Mouse (Mus musculus): ENCODE results near the gene Aqp2. TPM values are rescaled to one million over a fixed set of nuclear protein-coding genes. Genes with fewer than 3 reads are reported as not detected.

Gene Aqp2
- polyA plus RNA-seq, 1 experiment, result 741 TPM

GRCm38 (mm10) chr15:99590429-99591084, 11.7 kb downstream of the Aqp2 start, which contains the start of gene Aqp5:
Gene Aqp5, plus strand, starts transcription at chr15:99590782.
- H3K4me3 ChIP-seq (ENCODE audit: insufficient read depth, low read depth, low read length), result no peak within 1 kb of the TSS
- H3K27ac ChIP-seq (ENCODE audit: insufficient read depth, low read depth, low read length), result no peak within 1 kb of the TSS
- no peaks in the 10 kb centered on the region for H3K27me3 ChIP-seq (replicated peaks; ENCODE audit: control insufficient read depth, insufficient read depth, low read length)
- DNase-seq, result no peak
- no peaks in the 10 kb centered on the region for H3K4me1 ChIP-seq (ENCODE audit: control insufficient read depth, insufficient read depth, low read length)
- TF ChIP-seq POLR2A (IDR thresholded peaks at IDR 0.05; ENCODE audit: low read depth, low read length) (no peak), CTCF (conservative IDR thresholded peaks at IDR 0.05; ENCODE audit: insufficient read depth, insufficient read length, low read depth, low read length) (no peak)
- 3% methylated on average over 73 of the region's 83 CpGs for WGBS
- no peaks in the 10 kb centered on the region for H3K36me3 ChIP-seq (ENCODE audit: control insufficient read depth, insufficient read depth, low read length)

GRCm38 (mm10) chr15:99592177-99592576, 13.3 kb downstream of the Aqp2 start:
- no peaks in the 10 kb centered on the region for H3K27me3 ChIP-seq (replicated peaks; ENCODE audit: control insufficient read depth, insufficient read depth, low read length)
- no peak overlapping the region for H3K4me3 ChIP-seq (ENCODE audit: insufficient read depth, low read depth, low read length)
- WGBS, result 67% methylated on average over 8 of the region's 8 CpGs
- no peak for DNase-seq
- TF ChIP-seq POLR2A (IDR thresholded peaks at IDR 0.05; ENCODE audit: low read depth, low read length) (no peak), CTCF (conservative IDR thresholded peaks at IDR 0.05; ENCODE audit: insufficient read depth, insufficient read length, low read depth, low read length) (no peak)
- H3K4me1 ChIP-seq (ENCODE audit: control insufficient read depth, insufficient read depth, low read length), result no peaks in the 10 kb centered on the region
- H3K36me3 ChIP-seq (ENCODE audit: control insufficient read depth, insufficient read depth, low read length), result no peaks in the 10 kb centered on the region
- H3K27ac ChIP-seq (ENCODE audit: insufficient read depth, low read depth, low read length), result no peak overlapping the region

GRCm38 (mm10) chr15:99592877-99593276, 14.0 kb downstream of the Aqp2 start:
- Histone ChIP-seq H3K4me3 (ENCODE audit: insufficient read depth, low read depth, low read length) (no peak overlapping the region), H3K36me3 (ENCODE audit: control insufficient read depth, insufficient read depth, low read length) (no peaks in the 10 kb centered on the region), H3K27me3 (replicated peaks; ENCODE audit: control insufficient read depth, insufficient read depth, low read length) (no peaks in the 10 kb centered on the region), H3K4me1 (ENCODE audit: control insufficient read depth, insufficient read depth, low read length) (no peaks in the 10 kb centered on the region), H3K27ac (ENCODE audit: insufficient read depth, low read depth, low read length) (no peak overlapping the region)
- no peak for DNase-seq
- 77% methylated on average over 5 of the region's 5 CpGs for WGBS
- TF ChIP-seq POLR2A (IDR thresholded peaks at IDR 0.05; ENCODE audit: low read depth, low read length), result no peak
- TF ChIP-seq CTCF (conservative IDR thresholded peaks at IDR 0.05; ENCODE audit: insufficient read depth, insufficient read length, low read depth, low read length), result no peak

GRCm38 (mm10) chr15:99594951-99595350, 16.1 kb downstream of the Aqp2 start:
- DNase-seq, result no peak
- 80% methylated on average over 10 of the region's 10 CpGs for WGBS
- no peaks in the 10 kb centered on the region for H3K27me3 ChIP-seq (replicated peaks; ENCODE audit: control insufficient read depth, insufficient read depth, low read length)
- no peaks in the 10 kb centered on the region for H3K4me1 ChIP-seq (ENCODE audit: control insufficient read depth, insufficient read depth, low read length)
- H3K27ac ChIP-seq (ENCODE audit: insufficient read depth, low read depth, low read length), result no peak overlapping the region
- TF ChIP-seq POLR2A (IDR thresholded peaks at IDR 0.05; ENCODE audit: low read depth, low read length), result no peak
- H3K4me3 ChIP-seq (ENCODE audit: insufficient read depth, low read depth, low read length), result no peak overlapping the region
- no peaks in the 10 kb centered on the region for H3K36me3 ChIP-seq (ENCODE audit: control insufficient read depth, insufficient read depth, low read length)

GRCm38 (mm10) chr15:99596056-99596687, 17.3 kb downstream of the Aqp2 start:
- H3K4me3 ChIP-seq (ENCODE audit: insufficient read depth, low read depth, low read length), result no peak overlapping the region
- H3K27ac ChIP-seq (ENCODE audit: insufficient read depth, low read depth, low read length), result no peak overlapping the region
- H3K36me3 ChIP-seq (ENCODE audit: control insufficient read depth, insufficient read depth, low read length), result no peaks in the 10 kb centered on the region
- under 1% methylated on average over 7 of the region's 7 CpGs for WGBS
- no peak for TF ChIP-seq POLR2A (IDR thresholded peaks at IDR 0.05; ENCODE audit: low read depth, low read length)
- peak; percentile 97 for TF ChIP-seq CTCF (conservative IDR thresholded peaks at IDR 0.05; ENCODE audit: insufficient read depth, insufficient read length, low read depth, low read length)
- peak; percentile 85 for DNase-seq
- no peaks in the 10 kb centered on the region for H3K27me3 ChIP-seq (replicated peaks; ENCODE audit: control insufficient read depth, insufficient read depth, low read length)
- H3K4me1 ChIP-seq (ENCODE audit: control insufficient read depth, insufficient read depth, low read length), result no peaks in the 10 kb centered on the region

GRCm38 (mm10) chr15:99596841-99597240, 18.0 kb downstream of the Aqp2 start:
- TF ChIP-seq POLR2A (IDR thresholded peaks at IDR 0.05; ENCODE audit: low read depth, low read length) (no peak), CTCF (conservative IDR thresholded peaks at IDR 0.05; ENCODE audit: insufficient read depth, insufficient read length, low read depth, low read length) (no peak)
- no peak for DNase-seq
- H3K4me3 ChIP-seq (ENCODE audit: insufficient read depth, low read depth, low read length), result no peak overlapping the region
- no peaks in the 10 kb centered on the region for H3K27me3 ChIP-seq (replicated peaks; ENCODE audit: control insufficient read depth, insufficient read depth, low read length)
- no peak overlapping the region for H3K27ac ChIP-seq (ENCODE audit: insufficient read depth, low read depth, low read length)
- WGBS, result 59% methylated on average over 7 of the region's 7 CpGs
- H3K4me1 ChIP-seq (ENCODE audit: control insufficient read depth, insufficient read depth, low read length), result no peaks in the 10 kb centered on the region
- no peaks in the 10 kb centered on the region for H3K36me3 ChIP-seq (ENCODE audit: control insufficient read depth, insufficient read depth, low read length)

GRCm38 (mm10) chr15:99597596-99597995, 18.7 kb downstream of the Aqp2 start:
- Histone ChIP-seq H3K4me1 (ENCODE audit: control insufficient read depth, insufficient read depth, low read length) (no peaks in the 10 kb centered on the region), H3K36me3 (ENCODE audit: control insufficient read depth, insufficient read depth, low read length) (no peaks in the 10 kb centered on the region), H3K27ac (ENCODE audit: insufficient read depth, low read depth, low read length) (no peak overlapping the region), H3K27me3 (replicated peaks; ENCODE audit: control insufficient read depth, insufficient read depth, low read length) (no peaks in the 10 kb centered on the region), H3K4me3 (ENCODE audit: insufficient read depth, low read depth, low read length) (no peak overlapping the region)
- 65% methylated on average over 8 of the region's 8 CpGs for WGBS
- TF ChIP-seq CTCF (conservative IDR thresholded peaks at IDR 0.05; ENCODE audit: insufficient read depth, insufficient read length, low read depth, low read length) (no peak), POLR2A (IDR thresholded peaks at IDR 0.05; ENCODE audit: low read depth, low read length) (no peak)
- DNase-seq, result no peak
